Mouse (Mus musculus) 416B (cell line): ENCODE data around the gene Cs.

Source experiments
- DNase-seq: peaks from one replicate; pipeline ENCODE4 v3.0.0; 2011; ENCODE audit warnings: low read depth

The Cs gene

DNA sequence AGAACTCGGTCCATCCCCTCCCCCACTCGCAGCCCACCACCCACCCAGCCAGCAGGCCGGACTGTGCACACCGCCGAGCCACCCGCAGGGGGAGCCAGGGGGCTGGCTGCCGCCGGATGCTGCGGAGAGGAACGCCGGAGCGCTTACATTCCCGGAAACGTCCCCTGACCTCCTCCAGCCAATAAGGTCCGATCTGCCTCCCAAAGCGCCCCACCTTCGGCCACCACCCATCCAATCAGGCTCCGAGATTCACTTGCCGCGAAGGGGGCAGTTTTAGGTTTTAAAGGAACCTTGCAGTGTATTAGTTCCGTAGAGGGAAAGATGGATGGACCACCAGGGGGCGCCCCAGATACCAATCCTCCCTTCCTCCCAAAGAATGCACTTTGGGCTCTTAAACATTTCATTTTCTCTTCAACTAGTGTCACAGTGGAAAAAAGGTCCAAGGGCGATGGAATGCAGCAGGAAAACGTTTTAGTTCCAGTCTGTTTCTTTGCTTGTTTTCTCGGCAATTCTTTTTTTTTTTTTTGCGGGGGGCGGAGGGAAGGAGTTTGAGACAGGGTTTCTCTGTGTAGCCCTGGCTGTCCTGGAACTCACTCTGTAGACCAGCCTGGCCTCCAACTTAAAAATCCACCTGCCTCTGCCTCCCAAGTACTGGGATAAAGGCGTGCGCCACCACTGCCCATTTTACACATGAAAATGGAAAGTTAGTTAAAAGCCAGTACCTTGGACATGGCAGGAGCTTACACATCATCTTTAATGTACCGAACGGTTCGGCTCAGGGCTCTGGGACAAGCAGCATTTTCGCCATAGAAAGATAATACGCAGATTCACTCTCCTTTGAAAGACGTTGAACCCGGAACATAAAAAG lies 72.4 kb downstream of the Cs start:
- peak; percentile 99 for DNase-seq

DNA sequence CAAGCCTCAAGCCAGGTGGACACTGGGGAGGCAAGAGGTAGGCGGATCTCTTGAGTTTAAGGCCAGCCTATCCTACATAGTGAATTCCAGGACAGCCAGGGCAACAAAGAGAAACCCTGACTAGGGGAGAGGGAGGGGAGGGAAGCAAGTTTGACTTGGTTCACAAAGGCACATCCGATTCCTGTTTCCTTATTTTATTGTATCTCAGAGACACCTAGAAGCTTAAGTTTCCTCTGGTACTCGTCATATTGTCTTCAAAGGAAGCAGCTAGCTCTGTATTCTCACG lies 73.0 kb downstream of the Cs start:
- DNase-seq = peak; percentile 82

DNA sequence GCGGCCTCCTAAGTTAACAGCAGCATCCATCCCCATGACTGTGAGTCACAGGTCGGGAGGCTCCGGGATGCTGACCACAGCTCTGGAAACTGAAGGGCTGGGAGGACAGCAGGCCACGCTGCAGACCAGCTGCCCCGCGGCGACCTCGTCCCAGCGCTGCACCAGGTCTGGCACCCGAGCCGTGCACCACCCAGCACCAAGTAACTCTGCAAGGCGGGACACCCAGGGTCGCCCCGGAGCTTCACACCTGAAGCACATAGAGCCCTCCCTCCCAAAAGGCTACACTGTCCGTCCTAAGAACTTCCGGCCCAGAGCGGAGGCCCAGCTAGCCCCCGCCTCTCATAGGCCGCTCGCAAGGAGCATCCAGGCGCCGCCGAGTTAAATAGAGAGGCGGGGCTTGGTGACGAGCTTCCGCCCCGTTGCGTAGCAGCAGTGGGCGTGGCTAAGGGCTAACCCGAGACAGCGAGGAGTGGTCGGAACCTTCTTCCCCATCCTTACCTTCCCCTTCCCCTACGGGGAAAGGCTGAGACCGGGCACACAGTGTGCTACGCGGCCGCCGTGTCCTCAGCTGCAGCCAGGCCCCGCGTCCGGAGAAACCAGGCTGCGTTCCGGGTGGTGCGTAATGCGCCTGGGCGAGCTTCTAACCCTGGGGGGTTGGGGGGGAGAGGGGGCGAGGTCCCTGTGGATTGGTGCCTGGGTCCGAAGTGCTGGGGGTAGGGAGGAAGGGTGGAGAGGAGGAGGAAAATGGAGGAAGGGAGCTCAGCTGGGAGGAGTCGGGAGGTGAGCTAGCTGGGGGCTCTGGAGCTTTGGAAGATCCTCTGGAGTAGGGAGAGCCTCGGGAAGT lies 73.9 kb downstream of the Cs start, which contains the start of the genes Nabp2 and Rnf41:
TSS of gene Nabp2 (minus strand) at position 282 of the 844 bp plus-strand sequence.
TSS of gene Rnf41 (plus strand) at position 447 of the 844 bp plus-strand sequence.
- DNase-seq = peak; percentile 98

DNA sequence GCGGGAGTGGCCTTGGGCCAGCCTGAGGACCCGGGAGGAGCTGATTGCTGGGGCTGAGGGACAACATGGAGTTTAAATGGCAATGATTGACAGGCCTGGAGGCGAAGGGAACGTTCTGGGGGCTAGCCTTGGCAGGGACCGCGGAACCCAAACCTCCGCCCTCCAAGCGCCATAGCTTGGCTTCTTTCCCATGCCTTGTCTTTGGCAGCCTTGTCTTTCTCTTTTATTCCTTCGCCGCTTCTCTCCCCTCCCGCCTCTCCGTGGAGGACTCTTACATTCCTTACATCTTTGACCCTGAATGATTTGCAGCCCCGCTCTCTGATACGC lies 74.5 kb downstream of the Cs start:
- no peak for DNase-seq
